Mouse (Mus musculus): Measurements from ENCODE around the gene Tns3. TPM values are rescaled to one million over a fixed set of nuclear protein-coding genes. Genes with fewer than 3 reads are reported as not detected.

Tns3 gene
- polyA plus RNA-seq, 1 experiment from 2014 or later: 9.1 TPM

GRCm38 (mm10) chr11:8440706-8441105 is 223.6 kb downstream of the Tns3 start:
- peaks cover 21% of the 10 kb centered on the region for H3K36me3 ChIP-seq
- no peak overlapping the region for H3K4me3 ChIP-seq

GRCm38 (mm10) chr11:8440221-8440620 is 224.1 kb downstream of the Tns3 start:
- no peak overlapping the region for H3K27ac ChIP-seq (replicated peaks)
- H3K4me1 ChIP-seq: no peaks in the 10 kb centered on the region
- WGBS: 96% methylated on average over 5 of the region's 5 CpGs
- DNase-seq (ENCODE audit: low spot score): no peak
- no peaks in the 10 kb centered on the region for H3K9me3 ChIP-seq (replicated peaks)
- no peaks in the 10 kb centered on the region for H3K27me3 ChIP-seq (ENCODE audit: low read depth, poor library complexity, severe bottlenecking)
- peaks cover 20% of the 10 kb centered on the region for H3K36me3 ChIP-seq
- H3K4me3 ChIP-seq: no peak overlapping the region

More at GRCm38 (mm10) chr11:8440706-8441105, 223.6 kb downstream of the Tns3 start:
- no peak for DNase-seq (ENCODE audit: low spot score)
- no peaks in the 10 kb centered on the region for H3K9me3 ChIP-seq (replicated peaks)
- no peak overlapping the region for H3K27ac ChIP-seq (replicated peaks)
- H3K27me3 ChIP-seq (ENCODE audit: low read depth, poor library complexity, severe bottlenecking): no peaks in the 10 kb centered on the region
- no peaks in the 10 kb centered on the region for H3K4me1 ChIP-seq
- 98% methylated on average over 2 of the region's 2 CpGs for WGBS

GRCm38 (mm10) chr11:8439035-8439434 is 225.3 kb downstream of the Tns3 start:
- Histone ChIP-seq H3K9me3 (replicated peaks) (no peaks in the 10 kb centered on the region), H3K36me3 (peaks cover 21% of the 10 kb centered on the region), H3K27me3 (ENCODE audit: low read depth, poor library complexity, severe bottlenecking) (no peaks in the 10 kb centered on the region), H3K4me3 (no peak overlapping the region), H3K27ac (replicated peaks) (no peak overlapping the region), H3K4me1 (no peaks in the 10 kb centered on the region)
- DNase-seq (ENCODE audit: low spot score): no peak
- 91% methylated on average over 9 of the region's 9 CpGs for WGBS

- WGBS: 94% methylated on average over 4 of the region's 4 CpGs
- no peak overlapping the region for H3K4me3 ChIP-seq
- H3K9me3 ChIP-seq (replicated peaks): no peaks in the 10 kb centered on the region
- no peak overlapping the region for H3K27ac ChIP-seq (replicated peaks)
- peaks cover 25% of the 10 kb centered on the region for H3K36me3 ChIP-seq
- no peak for DNase-seq (ENCODE audit: low spot score)
- H3K4me1 ChIP-seq: no peaks in the 10 kb centered on the region
- no peaks in the 10 kb centered on the region for H3K27me3 ChIP-seq (ENCODE audit: low read depth, poor library complexity, severe bottlenecking)
Measured at GRCm38 (mm10) chr11:8438269-8438668, 226.1 kb downstream of the Tns3 start.

GRCm38 (mm10) chr11:8435101-8435500 is 229.2 kb downstream of the Tns3 start:
- H3K27me3 ChIP-seq (ENCODE audit: low read depth, poor library complexity, severe bottlenecking): no peaks in the 10 kb centered on the region
- H3K27ac ChIP-seq (replicated peaks): no peak overlapping the region
- H3K4me1 ChIP-seq: no peaks in the 10 kb centered on the region
- no peak for DNase-seq (ENCODE audit: low spot score)
- H3K36me3 ChIP-seq: peaks cover 22% of the 10 kb centered on the region
- H3K4me3 ChIP-seq: no peak overlapping the region
- WGBS: 92% methylated on average over 6 of the region's 6 CpGs
- H3K9me3 ChIP-seq (replicated peaks): no peaks in the 10 kb centered on the region

GRCm38 (mm10) chr11:8434366-8434765 is 230.0 kb downstream of the Tns3 start:
- H3K27me3 ChIP-seq (ENCODE audit: low read depth, poor library complexity, severe bottlenecking): no peaks in the 10 kb centered on the region
- H3K4me3 ChIP-seq: no peak overlapping the region
- peaks cover 22% of the 10 kb centered on the region for H3K36me3 ChIP-seq
- no peak for DNase-seq (ENCODE audit: low spot score)
- H3K4me1 ChIP-seq: no peaks in the 10 kb centered on the region
- WGBS: 89% methylated on average over 6 of the region's 6 CpGs
- H3K9me3 ChIP-seq (replicated peaks): no peaks in the 10 kb centered on the region
- no peak overlapping the region for H3K27ac ChIP-seq (replicated peaks)

GRCm38 (mm10) chr11:8433443-8433842 is 230.9 kb downstream of the Tns3 start:
- no peaks in the 10 kb centered on the region for H3K27me3 ChIP-seq (ENCODE audit: low read depth, poor library complexity, severe bottlenecking)
- no peaks in the 10 kb centered on the region for H3K4me1 ChIP-seq
- DNase-seq (ENCODE audit: low spot score): no peak
- no peak overlapping the region for H3K27ac ChIP-seq (replicated peaks)
- no peak overlapping the region for H3K4me3 ChIP-seq
- peaks cover 22% of the 10 kb centered on the region for H3K36me3 ChIP-seq
- 91% methylated on average over 9 of the region's 9 CpGs for WGBS
- H3K9me3 ChIP-seq (replicated peaks): no peaks in the 10 kb centered on the region

- Histone ChIP-seq H3K9me3 (replicated peaks) (no peaks in the 10 kb centered on the region), H3K4me1 (no peaks in the 10 kb centered on the region), H3K36me3 (peaks cover 22% of the 10 kb centered on the region)
Measured at GRCm38 (mm10) chr11:8432941-8433340, 231.4 kb downstream of the Tns3 start.

GRCm38 (mm10) chr11:8427660-8428059 is 236.7 kb downstream of the Tns3 start:
- 0 out of 2 replicates have a peak, but pooled peaks cover 5% of the 10 kb centered on the region for H3K4me1 ChIP-seq
- H3K27ac ChIP-seq (replicated peaks): no peak overlapping the region
- no peaks in the 10 kb centered on the region for H3K9me3 ChIP-seq (replicated peaks)
- WGBS: 91% methylated on average over 11 of the region's 11 CpGs
- H3K36me3 ChIP-seq: no peaks in the 10 kb centered on the region
- H3K27me3 ChIP-seq (ENCODE audit: low read depth, poor library complexity, severe bottlenecking): no peaks in the 10 kb centered on the region
- H3K4me3 ChIP-seq: no peak overlapping the region
- peak; percentile 1 for DNase-seq (ENCODE audit: low spot score)

More at GRCm38 (mm10) chr11:8432941-8433340, 231.4 kb downstream of the Tns3 start:
- H3K27me3 ChIP-seq (ENCODE audit: low read depth, poor library complexity, severe bottlenecking): no peaks in the 10 kb centered on the region
- 91% methylated on average over 8 of the region's 8 CpGs for WGBS
- H3K27ac ChIP-seq (replicated peaks): no peak overlapping the region
- no peak overlapping the region for H3K4me3 ChIP-seq
- no peak for DNase-seq (ENCODE audit: low spot score)

- 83% methylated on average over 5 of the region's 5 CpGs for WGBS
- H3K36me3 ChIP-seq: no peaks in the 10 kb centered on the region
- no peak for DNase-seq (ENCODE audit: low spot score)
- H3K9me3 ChIP-seq (replicated peaks): no peaks in the 10 kb centered on the region
- H3K27ac ChIP-seq (replicated peaks): no peak overlapping the region
- no peaks in the 10 kb centered on the region for H3K27me3 ChIP-seq (ENCODE audit: low read depth, poor library complexity, severe bottlenecking)
- no peak overlapping the region for H3K4me3 ChIP-seq
- H3K4me1 ChIP-seq: 0 out of 2 replicates have a peak, but pooled peaks cover 5% of the 10 kb centered on the region
Measured at GRCm38 (mm10) chr11:8425226-8425570, 239.1 kb downstream of the Tns3 start.

- Histone ChIP-seq H3K27me3 (ENCODE audit: low read depth, poor library complexity, severe bottlenecking) (no peaks in the 10 kb centered on the region), H3K4me3 (no peak overlapping the region), H3K36me3 (no peaks in the 10 kb centered on the region), H3K4me1 (0 out of 2 replicates have a peak, but pooled peaks cover 5% of the 10 kb centered on the region), H3K9me3 (replicated peaks) (no peaks in the 10 kb centered on the region), H3K27ac (replicated peaks) (peak overlapping the region; percentile 78)
- WGBS: 52% methylated on average over 13 of the region's 13 CpGs
- DNase-seq (ENCODE audit: low spot score): peak; percentile 71
Measured at GRCm38 (mm10) chr11:8424342-8425225, 239.8 kb downstream of the Tns3 start.

- H3K9me3 ChIP-seq (replicated peaks): no peaks in the 10 kb centered on the region
- H3K4me3 ChIP-seq: no peak overlapping the region
- no peaks in the 10 kb centered on the region for H3K4me1 ChIP-seq
- 31% methylated on average over 18 of the region's 18 CpGs for WGBS
- no peak overlapping the region for H3K27ac ChIP-seq (replicated peaks)
- H3K27me3 ChIP-seq (ENCODE audit: low read depth, poor library complexity, severe bottlenecking): no peaks in the 10 kb centered on the region
- H3K36me3 ChIP-seq: no peaks in the 10 kb centered on the region
- peak; percentile 72 for DNase-seq (ENCODE audit: low spot score)
Measured at GRCm38 (mm10) chr11:8405225-8405899, 259.0 kb downstream of the Tns3 start.

GRCm38 (mm10) chr11:8401328-8401727 is 263.0 kb downstream of the Tns3 start:
- H3K9me3 ChIP-seq (replicated peaks): peaks cover 8% of the 10 kb centered on the region; the same call in 1 of the 2 replicates
- no peak for DNase-seq (ENCODE audit: low spot score)
- no peak overlapping the region for H3K4me3 ChIP-seq
- 84% methylated on average over 7 of the region's 7 CpGs for WGBS
- no peaks in the 10 kb centered on the region for H3K36me3 ChIP-seq
- no peaks in the 10 kb centered on the region for H3K27me3 ChIP-seq (ENCODE audit: low read depth, poor library complexity, severe bottlenecking)
- no peak overlapping the region for H3K27ac ChIP-seq (replicated peaks)
- no peaks in the 10 kb centered on the region for H3K4me1 ChIP-seq
